Mouse (Mus musculus) thymus, adult 2 months (tissue): ENCODE measurements around the gene Enox1.

Source experiments
- CTCF ChIP-seq: fragments of 200-500 bp; IDR thresholded peaks from 2 replicates; pipeline ENCODE4 v1.5.1; 2012; ENCODE audit warnings: mild to moderate bottlenecking, control low read depth, low read length, moderate library complexity, borderline replicate concordance; ENCODE audit not compliant: control insufficient read depth, poor library complexity, insufficient read depth; ENCODE audit errors: extremely low read depth
- POLR2A ChIP-seq: fragments of 200-500 bp; IDR thresholded peaks from 2 replicates; pipeline ENCODE4 v1.6.1; 2012; ENCODE audit warnings: mild to moderate bottlenecking, low read length, control low read depth, moderate library complexity; ENCODE audit not compliant: control insufficient read depth, poor library complexity, insufficient read depth; ENCODE audit errors: extremely low read depth

- TF ChIP-seq POLR2A (no peak), CTCF (no peak)
Observed at GRCm38 (mm10) chr14:77387877-77388276, 231.3 kb downstream of the Enox1 start.
